Mouse (Mus musculus) kidney, embryonic 16.5 days (tissue): ENCODE measurements at regions not wholly inside any gene's neighbourhood (a gene's known extent, or its start where the extent isn't known, plus 50 kb on each side); places are given as distances from the start of the nearest gene placed in this dataset.

Experiments
- ATAC-seq: fragments of 200-750 bp; cut with Nextera tagmentation; 2 replicates; pipeline ENCODE4 v1.8.0; 2017; ENCODE audit warnings: moderate TSS enrichment; ENCODE audit not compliant: low FRiP score, low TSS enrichment
- H3K27ac ChIP-seq: fragments of 300-500 bp; sonication (generic); 2 replicates; pipeline ENCODE4 v1.5.1; 2014; ENCODE audit warnings: low read length
- H3K27me3 ChIP-seq: fragments of 300-500 bp; sonication (generic); 2 replicates; pipeline ENCODE4 v1.6.1; 2014; ENCODE audit warnings: low read length, control low read depth, mixed read lengths; ENCODE audit not compliant: insufficient read depth
- H3K36me3 ChIP-seq: fragments of 300-500 bp; sonication (generic); 2 replicates; pipeline ENCODE4 v1.6.1; 2014; ENCODE audit warnings: low read length, control low read depth, mixed read lengths; ENCODE audit not compliant: insufficient read depth
- H3K4me1 ChIP-seq: fragments of 300-500 bp; sonication (generic); 2 replicates; pipeline ENCODE4 v1.6.1; 2014; ENCODE audit warnings: low read length, control low read depth, mixed read lengths; ENCODE audit not compliant: insufficient read depth
- H3K4me2 ChIP-seq: fragments of 300-500 bp; sonication (generic); replicated peaks from 2 replicates; pipeline ENCODE4 v1.6.1; 2014; ENCODE audit warnings: low read depth, low read length
- H3K4me3 ChIP-seq: fragments of 300-500 bp; sonication (generic); 2 replicates; pipeline ENCODE4 v1.5.1; 2014; ENCODE audit warnings: mild to moderate bottlenecking, low read length
- H3K9ac ChIP-seq: fragments of 300-500 bp; sonication (generic); replicated peaks from 2 replicates; pipeline ENCODE4 v1.6.1; 2014; ENCODE audit warnings: low read length
- H3K9me3 ChIP-seq: fragments of 300-500 bp; sonication (generic); 2 replicates; pipeline ENCODE4 v1.6.1; 2016; ENCODE audit warnings: low read length, control low read depth
- WGBS: fragments of 180-500 bp; shearing (Covaris S2); extraction: QIAGEN DNeasy Blood & Tissue Kit; methylation state at CpG from one replicate; pipeline ENCODE4 v1.1.7; 2014; 5-methylcytosine and 5-hydroxymethylcytosine counted together

DNA sequence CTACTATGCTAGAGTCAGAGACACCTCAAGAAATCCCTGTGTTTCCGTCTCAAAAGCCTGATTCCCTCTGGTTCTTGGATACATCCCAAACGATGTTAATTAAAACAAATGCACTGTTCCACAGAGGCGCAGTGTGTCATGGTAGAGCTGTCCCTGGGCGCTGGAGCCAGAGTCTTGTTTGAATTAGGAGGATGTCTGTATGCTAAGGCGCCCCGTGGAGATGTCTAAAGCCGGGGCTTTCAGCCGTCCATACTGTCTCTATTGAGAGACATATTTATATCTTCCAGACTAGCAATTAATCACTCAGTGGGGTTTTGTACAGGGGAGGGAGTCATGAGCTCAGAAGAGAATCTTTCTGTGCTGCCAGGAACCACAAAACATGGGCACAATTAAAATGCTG is 83.2 kb upstream of the Psmd7 start:
- Histone ChIP-seq H3K4me2 (no peak overlapping the region), H3K27me3 (no peaks in the 10 kb centered on the region), H3K9ac (no peak overlapping the region), H3K4me3 (no peak overlapping the region), H3K27ac (no peak overlapping the region), H3K36me3 (no peaks in the 10 kb centered on the region), H3K4me1 (no peaks in the 10 kb centered on the region), H3K9me3 (no peaks in the 10 kb centered on the region)
- 41% methylated on average over 8 of the region's 8 CpGs for WGBS
- no peak for ATAC-seq

GRCm38 (mm10) chr8:107672691-107673090 is 84.4 kb upstream of the Psmd7 start:
- no peak for ATAC-seq
- Histone ChIP-seq H3K27me3 (no peaks in the 10 kb centered on the region), H3K4me3 (no peak overlapping the region), H3K4me1 (no peaks in the 10 kb centered on the region), H3K36me3 (no peaks in the 10 kb centered on the region), H3K4me2 (no peak overlapping the region), H3K9ac (no peak overlapping the region), H3K9me3 (0 out of 2 replicates have a peak, but pooled peaks cover 2% of the 10 kb centered on the region), H3K27ac (no peak overlapping the region)
- 91% methylated on average over 6 of the region's 6 CpGs for WGBS

DNA sequence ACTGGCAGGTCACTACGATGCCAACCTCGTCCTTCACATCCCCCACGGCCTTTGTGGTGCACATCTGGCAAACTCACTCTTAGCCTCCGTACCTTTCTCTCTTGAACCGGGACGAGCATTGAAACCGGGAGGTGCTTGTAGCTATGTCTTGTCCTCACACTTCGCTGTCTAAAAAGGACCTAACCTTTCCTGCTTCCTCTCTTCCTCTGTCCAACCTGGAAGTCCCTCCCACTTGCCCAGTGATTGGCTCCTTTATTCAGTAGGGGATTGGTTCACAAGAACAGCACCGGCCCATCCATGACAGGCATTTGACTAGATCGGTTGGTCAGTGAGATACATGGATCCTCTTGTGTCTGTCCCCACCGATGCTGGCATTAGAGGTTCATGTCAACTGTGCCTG is 93.8 kb upstream of the Psmd7 start:
- Histone ChIP-seq H3K9ac (no peak overlapping the region), H3K9me3 (0 out of 2 replicates have a peak, but pooled peaks cover 4% of the 10 kb centered on the region), H3K36me3 (no peaks in the 10 kb centered on the region), H3K4me1 (no peaks in the 10 kb centered on the region), H3K27me3 (no peaks in the 10 kb centered on the region), H3K4me3 (no peak overlapping the region), H3K4me2 (no peak overlapping the region), H3K27ac (no peak overlapping the region)
- no peak for ATAC-seq
- WGBS = 92% methylated on average over 11 of the region's 11 CpGs

DNA sequence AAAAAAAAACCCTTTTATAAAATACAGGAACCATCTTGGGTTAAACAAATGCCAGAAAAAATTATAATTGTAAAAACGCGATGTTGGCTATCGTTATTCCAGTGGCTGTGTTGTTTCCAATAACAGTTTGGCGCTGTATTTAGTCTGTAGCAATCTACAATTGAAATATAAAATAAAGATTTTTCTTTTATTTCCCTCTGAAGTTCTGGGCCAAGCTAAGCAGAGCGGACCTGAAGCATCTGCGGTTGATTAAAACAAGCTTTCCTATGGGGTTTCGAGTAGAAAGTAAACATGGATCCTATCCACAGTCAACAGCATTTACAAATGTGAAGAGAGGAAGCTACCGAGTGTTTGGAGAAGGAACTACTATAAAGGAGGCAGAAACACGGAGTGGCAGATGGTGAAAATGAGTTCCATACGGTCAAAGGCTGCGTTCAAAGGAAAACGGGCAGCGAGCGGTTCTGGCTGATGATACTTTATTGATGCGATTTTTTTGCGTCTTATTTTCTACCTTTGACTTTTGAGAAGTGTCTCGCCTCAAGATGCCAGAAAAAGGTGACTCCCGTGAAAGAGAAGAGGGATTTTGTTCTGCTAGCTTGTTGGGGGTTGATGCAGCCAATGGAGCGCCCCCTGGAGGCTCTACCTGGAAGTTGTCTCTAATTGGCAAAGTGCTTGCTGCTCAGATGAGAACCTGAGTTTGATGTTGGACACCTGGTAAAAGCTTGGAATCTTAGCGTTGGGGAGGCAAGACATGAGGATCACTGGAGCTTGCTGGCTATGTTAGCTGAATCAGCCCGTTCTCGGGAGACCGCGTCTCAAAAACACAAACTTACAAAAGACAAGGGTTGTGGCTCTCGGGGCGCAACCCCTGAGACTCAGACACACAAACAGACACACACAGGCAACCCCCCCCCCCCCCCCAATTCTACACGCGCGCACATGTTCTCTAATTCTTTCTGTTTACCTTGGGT is 96.7 kb upstream of the Psmd7 start:
- ATAC-seq = no peak
- H3K9ac ChIP-seq = no peak overlapping the region
- H3K4me2 ChIP-seq = no peak overlapping the region
- no peaks in the 10 kb centered on the region for H3K9me3 ChIP-seq
- no peaks in the 10 kb centered on the region for H3K4me1 ChIP-seq
- H3K27me3 ChIP-seq = no peaks in the 10 kb centered on the region
- WGBS = 60% methylated on average over 29 of the region's 29 CpGs
- no peaks in the 10 kb centered on the region for H3K36me3 ChIP-seq
- H3K27ac ChIP-seq = no peak overlapping the region
- no peak overlapping the region for H3K4me3 ChIP-seq

- Histone ChIP-seq H3K4me3 (no peak overlapping the region), H3K9ac (no peak overlapping the region), H3K36me3 (no peaks in the 10 kb centered on the region), H3K9me3 (no peaks in the 10 kb centered on the region), H3K27me3 (no peaks in the 10 kb centered on the region), H3K4me1 (no peaks in the 10 kb centered on the region), H3K4me2 (no peak overlapping the region), H3K27ac (no peak overlapping the region)
- 53% methylated on average over 5 of the region's 5 CpGs for WGBS
- no peak for ATAC-seq
Measured at GRCm38 (mm10) chr8:107686936-107687335, 98.7 kb upstream of the Psmd7 start.

- Histone ChIP-seq H3K9me3 (no peaks in the 10 kb centered on the region), H3K9ac (no peak overlapping the region), H3K27me3 (no peaks in the 10 kb centered on the region), H3K4me2 (no peak overlapping the region), H3K4me1 (no peaks in the 10 kb centered on the region), H3K4me3 (no peak overlapping the region), H3K27ac (no peak overlapping the region), H3K36me3 (no peaks in the 10 kb centered on the region)
- WGBS = 98% methylated on average over 9 of the region's 9 CpGs
- no peak for ATAC-seq
Measured at GRCm38 (mm10) chr8:107687529-107687928, 99.3 kb upstream of the Psmd7 start.

DNA sequence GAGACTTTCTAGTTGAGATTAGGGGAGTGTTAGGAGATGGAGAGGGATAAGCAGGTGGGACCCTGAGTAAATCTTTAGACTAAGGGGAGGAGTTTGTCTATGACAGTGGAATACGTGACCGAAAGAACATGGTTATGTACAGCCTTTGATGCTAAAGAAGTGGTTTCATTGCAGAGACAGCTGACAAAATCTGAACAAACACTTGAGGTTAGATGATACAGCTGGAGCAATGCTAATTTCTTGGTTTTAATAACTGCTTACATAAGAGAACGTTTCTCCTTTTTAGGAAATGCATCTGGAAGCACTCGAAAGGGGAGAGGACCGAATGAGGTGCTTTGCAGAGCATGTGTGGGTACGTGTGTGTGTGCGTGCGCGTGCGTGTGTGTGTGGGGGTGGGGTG is 100.8 kb upstream of the Psmd7 start:
- Histone ChIP-seq H3K4me1 (no peaks in the 10 kb centered on the region), H3K36me3 (no peaks in the 10 kb centered on the region), H3K9ac (no peak overlapping the region), H3K9me3 (no peaks in the 10 kb centered on the region), H3K4me2 (no peak overlapping the region), H3K27ac (no peak overlapping the region), H3K4me3 (no peak overlapping the region), H3K27me3 (no peaks in the 10 kb centered on the region)
- WGBS = 87% methylated on average over 10 of the region's 10 CpGs
- no peak for ATAC-seq

DNA sequence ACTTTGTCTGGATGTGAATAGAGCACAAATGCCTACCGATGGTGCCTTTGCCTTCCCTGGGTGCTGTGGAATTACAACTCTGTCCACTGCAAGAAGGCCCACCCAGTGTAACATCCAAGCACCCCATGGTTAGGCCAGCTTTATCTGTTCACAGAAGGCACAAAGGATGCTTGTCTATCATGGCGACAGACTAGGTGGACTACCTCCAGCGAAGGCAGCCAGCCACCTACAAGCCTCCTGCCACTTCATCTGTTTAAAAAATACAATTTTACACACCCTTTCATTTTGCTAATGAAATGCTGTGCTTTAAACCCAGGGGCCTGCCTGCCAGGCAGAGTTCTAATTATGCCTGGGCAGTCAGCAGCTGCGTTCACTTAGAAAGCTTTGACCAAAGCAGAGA is 103.0 kb upstream of the Psmd7 start:
- no peak overlapping the region for H3K9ac ChIP-seq
- no peak for ATAC-seq
- no peak overlapping the region for H3K4me3 ChIP-seq
- no peak overlapping the region for H3K4me2 ChIP-seq
- WGBS = 91% methylated on average over 4 of the region's 4 CpGs
- H3K36me3 ChIP-seq = no peaks in the 10 kb centered on the region
- no peaks in the 10 kb centered on the region for H3K27me3 ChIP-seq
- no peaks in the 10 kb centered on the region for H3K4me1 ChIP-seq
- no peak overlapping the region for H3K27ac ChIP-seq
- no peaks in the 10 kb centered on the region for H3K9me3 ChIP-seq

DNA sequence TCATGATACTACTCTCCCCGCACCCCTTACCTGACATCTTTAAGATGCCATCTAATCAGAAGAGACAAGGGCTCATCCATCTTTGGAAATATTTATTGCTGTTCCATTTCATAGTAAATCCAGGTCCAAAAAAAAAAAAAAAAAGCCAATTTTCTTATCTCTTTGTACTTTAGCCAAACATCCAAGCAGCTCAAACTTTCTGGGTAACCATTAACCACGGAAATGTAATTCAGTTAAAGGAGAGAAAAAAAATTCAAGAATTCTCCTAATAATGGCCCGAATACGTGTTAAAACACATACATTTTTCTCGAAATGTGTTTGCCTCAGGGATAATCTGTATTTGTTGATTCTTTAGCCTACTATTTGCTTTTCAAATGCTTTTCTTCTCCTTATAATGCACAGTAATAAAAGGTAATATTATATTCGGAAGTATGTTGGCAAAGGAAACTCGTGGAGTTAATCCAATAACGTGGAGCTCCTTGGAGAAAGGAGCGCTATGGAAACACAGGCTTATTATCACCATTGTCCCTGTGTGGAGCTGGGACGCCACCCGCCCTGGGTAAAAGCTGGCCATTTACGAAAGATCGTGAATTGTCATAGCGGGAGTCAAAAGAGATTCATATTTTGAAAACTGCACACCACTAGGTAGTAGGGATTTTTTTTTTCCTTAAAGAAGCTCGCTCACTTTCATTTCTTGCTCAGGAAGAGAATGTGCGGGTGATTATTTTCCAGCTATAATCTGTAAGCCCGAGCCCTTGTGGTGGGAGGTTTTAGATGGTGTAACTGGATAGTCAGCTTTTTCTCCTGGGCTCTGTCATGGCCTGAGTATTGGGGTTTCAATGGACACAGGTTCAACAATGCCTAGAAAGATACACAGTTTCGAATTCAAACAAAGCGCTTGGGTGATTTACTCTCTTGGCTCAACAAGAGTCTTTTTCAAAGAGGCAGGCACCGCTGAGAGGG is 108.4 kb upstream of the Psmd7 start:
- H3K27ac ChIP-seq = peak overlapping the region; percentile 29; the same call in 1 of the 2 replicates
- no peak overlapping the region for H3K4me3 ChIP-seq
- WGBS = 63% methylated on average over 20 of the region's 20 CpGs

More for the DNA sequence above, 108.4 kb upstream of the Psmd7 start:
- Histone ChIP-seq H3K4me1 (peaks cover 9% of the 10 kb centered on the region; the same call in 1 of the 2 replicates), H3K9me3 (no peaks in the 10 kb centered on the region), H3K36me3 (no peaks in the 10 kb centered on the region), H3K4me2 (peak overlapping the region; percentile 31; the same call in 1 of the 2 replicates), H3K9ac (no peak overlapping the region), H3K27me3 (no peaks in the 10 kb centered on the region)
- no peak for ATAC-seq
